Mouse (Mus musculus): ENCODE measurements around the gene Ankrd34c. TPM values are rescaled to one million over a fixed set of nuclear protein-coding genes. Genes with fewer than 3 reads are reported as not detected.
A peak's percentile ranks its signal among the peaks of the same experiment; 100 is the strongest.

Ankrd34c gene
- total RNA-seq, 1 experiment from 2014 or later = not detected

- no peak for ATAC-seq (replicated peaks; ENCODE audit: low read depth, poor library complexity, severe bottlenecking)
These were observed 52.0 kb downstream of the Ankrd34c start for GRCm38 (mm10) chr9:89686262-89686661.

- 0 out of 2 replicates have a peak, but pooled peaks have one; percentile 42 for ATAC-seq (replicated peaks; ENCODE audit: low read depth, poor library complexity, severe bottlenecking)
These were observed 59.3 kb downstream of the Ankrd34c start for GRCm38 (mm10) chr9:89678974-89679373.

Other genes starting within 250 kb of the Ankrd34c start
- not detected in 2 replicates for gene Minar1, start 115.3 kb downstream of the Ankrd34c start, total RNA-seq (2017)
- 98.8 and 113 TPM in 2 replicates for gene Tmed3, start 33.4 kb downstream of the Ankrd34c start, total RNA-seq (2017)
- not detected in 2 replicates for gene Rasgrf1, start 171.4 kb upstream of the Ankrd34c start, total RNA-seq (2017)